25 mouse cellular contexts compared by ENCODE assay signal in genomic region chr11:113234432-113234831, GRCm38 (mm10).
"Had no signal": no experiment of that assay in that cellular context is flagged by ENCODE, and none has a peak within 500 bp of the region (broad histone marks: within the 10 kb centered on the region; RNA-seq: fewer than 3 reads in every experiment).

No protein-coding gene starts in this region.

- H3K9ac ChIP-seq: heart, embryonic 12.5 days; hindbrain, embryonic 12.5 days; hindbrain, embryonic 14.5 days; kidney, embryonic 15.5 days; limb, embryonic 12.5 days; liver, embryonic 13.5 days; liver, embryonic 15.5 days had no signal

- H3K4me1 ChIP-seq: kidney, embryonic 15.5 days; liver, embryonic 13.5 days; liver, embryonic 15.5 days had no signal

- DNase-seq: gastrocnemius, postnatal 25 days; heart, adult 18-20 months; heart, postnatal 10 days; heart, postnatal 36 days; kidney, adult 11 months; kidney, adult 2 months; kidney, adult 9 months; kidney, postnatal 14 days; kidney, postnatal 36 days; layer of hippocampus, adult 9-11 months; liver; liver, embryonic 13.5 days had no signal

- H3K27ac ChIP-seq: heart, embryonic 10.5 days; hindbrain, embryonic 12.5 days; hindbrain, embryonic 14.5 days; kidney, embryonic 15.5 days; kidney, postnatal 0 days; left cerebral cortex, adult 2 months; limb, embryonic 10.5 days; limb, embryonic 12.5 days; liver, embryonic 13.5 days; liver, embryonic 15.5 days had no signal

- H3K9me3 ChIP-seq: heart, embryonic 10.5 days; hindbrain, embryonic 12.5 days; kidney, embryonic 15.5 days; limb, embryonic 10.5 days; limb, embryonic 12.5 days; liver, embryonic 13.5 days; liver, embryonic 15.5 days had no signal

- ATAC-seq: hindbrain, embryonic 16.5 days; intestine, embryonic 16.5 days had no signal

- H3K27me3 ChIP-seq: heart, embryonic 12.5 days; hindbrain, embryonic 12.5 days; kidney, embryonic 15.5 days; limb, embryonic 12.5 days; liver, embryonic 13.5 days; liver, embryonic 15.5 days had no signal

- H3K4me3 ChIP-seq: heart, embryonic 10.5 days; heart, embryonic 12.5 days; hindbrain, embryonic 12.5 days; kidney, embryonic 15.5 days; left cerebral cortex, adult 2 months; limb, embryonic 10.5 days; limb, embryonic 12.5 days; liver, embryonic 13.5 days; liver, embryonic 15.5 days had no signal

- H3K4me2 ChIP-seq: heart, embryonic 12.5 days; hindbrain, embryonic 12.5 days; hindbrain, embryonic 14.5 days; kidney, embryonic 15.5 days; limb, embryonic 12.5 days; liver, embryonic 11.5 days; liver, embryonic 13.5 days; liver, embryonic 15.5 days had no signal

- H3K36me3 ChIP-seq: heart, embryonic 10.5 days; heart, embryonic 12.5 days; hindbrain, embryonic 12.5 days; kidney, embryonic 15.5 days; limb, embryonic 10.5 days; limb, embryonic 12.5 days; liver, embryonic 13.5 days; liver, embryonic 15.5 days had no signal
